Mouse (Mus musculus): Measurements from ENCODE around the gene Mafg. TPM values are rescaled to one million over a fixed set of nuclear protein-coding genes. Genes with fewer than 3 reads are reported as not detected.
A peak's percentile ranks its signal among the peaks of the same experiment; 100 is the strongest.

The Mafg gene
- polyA plus RNA-seq, 1 experiment from 2014 or later = 54.6 TPM

DNA sequence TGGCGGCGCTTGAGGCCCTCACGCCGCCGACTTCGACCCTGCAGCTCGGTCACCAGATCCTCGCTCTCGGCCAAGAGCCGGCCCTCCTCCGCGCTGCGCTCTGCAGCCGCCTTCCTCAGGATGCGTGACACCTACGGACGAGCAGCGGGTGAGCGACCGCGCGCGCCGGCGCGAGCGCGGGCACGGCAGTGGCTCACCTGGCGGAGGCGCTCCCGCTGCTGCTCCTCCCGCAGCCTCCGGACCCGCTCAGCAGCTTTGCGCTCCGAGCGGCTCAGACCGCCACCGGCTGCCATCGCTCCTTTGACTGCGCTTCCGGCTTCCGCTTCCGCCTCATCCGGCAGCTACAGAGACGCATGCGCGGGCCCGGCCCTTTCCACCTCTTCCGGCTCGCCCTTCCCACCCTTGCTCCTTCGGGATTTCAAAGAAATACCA is 8.7 kb downstream of the Mafg start:
- POLR2A ChIA-PET = interaction anchor here (0.8 to 1.6 kb wide), 2 partner anchors 9 to 135 kb away, joined by 3 to 5 read pairs; partner anchors contain the start of gene Mafg
- H3K27me3 ChIP-seq = no peaks in the 10 kb centered on the region
- in situ Hi-C loops (cut with MboI; ENCODE audit: low pct_unique_long_range_greater_than_20kb) = loop anchor here (5.0 kb wide), 1 partner anchor 88 kb away; the partner anchor contains the start of genes Cenpx and Lrrc45
- ATAC-seq (peak; percentile 47), DNase-seq (ENCODE audit: low read depth, low spot score) (no peak)
- no peak for TF ChIP-seq CTCF (IDR thresholded peaks at IDR 0.05)
- CTCF ChIA-PET = interaction anchor here (1.0 to 1.8 kb wide), 3 partner anchors 19 to 101 kb away, joined by 3 to 10 read pairs (median 3); partner anchors contain the start of gene Pycr1

DNA sequence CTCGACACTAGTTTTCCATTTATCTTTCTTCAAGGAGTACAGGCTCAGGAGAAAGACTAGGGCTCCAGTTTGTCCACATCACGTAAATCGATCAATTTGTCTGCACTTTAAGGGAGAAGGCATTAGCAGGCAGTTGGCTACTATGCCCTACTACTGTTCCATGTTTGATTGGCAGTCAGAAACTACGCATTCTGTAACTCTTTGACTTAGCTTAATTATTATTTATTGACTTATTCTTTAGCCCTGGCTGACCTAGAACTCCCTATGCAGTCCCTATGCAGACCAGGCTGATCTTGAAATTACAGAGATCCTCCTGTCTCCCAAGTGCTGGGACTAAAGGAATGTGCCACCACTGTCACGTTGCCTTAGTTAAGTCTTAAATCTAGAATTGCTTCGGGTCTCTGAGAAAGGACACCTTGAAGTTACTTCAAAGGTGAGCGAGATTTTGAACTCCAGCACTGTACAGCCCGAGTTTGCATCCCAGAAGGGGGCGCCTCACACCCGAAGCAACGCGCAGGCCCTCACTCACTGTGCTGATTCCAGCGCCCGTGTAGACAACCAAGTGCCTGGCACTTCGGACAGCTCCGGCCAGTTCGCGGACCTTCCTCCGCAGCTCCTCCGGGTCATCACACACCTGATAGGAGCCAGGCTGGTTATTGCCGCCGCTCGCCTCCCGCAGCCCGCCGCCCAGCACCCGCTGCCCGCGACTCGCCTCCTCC is 9.3 kb downstream of the Mafg start:
- no peaks in the 10 kb centered on the region for H3K27me3 ChIP-seq
- no peak for DNase-seq (ENCODE audit: low read depth, low spot score)
- ChIA-PET CTCF (interaction anchor here (0.6 to 1.8 kb wide), 6 partner anchors 9 to 152 kb away, joined by 3 to 10 read pairs (median 3); partner anchors contain the start of genes Cenpx, Lrrc45, Mafg and Pycr1), POLR2A (interaction anchor here (0.7 to 1.6 kb wide), 4 partner anchors 9 to 134 kb away, joined by 3 to 5 read pairs (median 4); partner anchors contain the start of gene Mafg)
- no peak for TF ChIP-seq CTCF (IDR thresholded peaks at IDR 0.05)
- peak; percentile 74 for ATAC-seq
- in situ Hi-C loops (cut with MboI; ENCODE audit: low pct_unique_long_range_greater_than_20kb) = no loop called here

DNA sequence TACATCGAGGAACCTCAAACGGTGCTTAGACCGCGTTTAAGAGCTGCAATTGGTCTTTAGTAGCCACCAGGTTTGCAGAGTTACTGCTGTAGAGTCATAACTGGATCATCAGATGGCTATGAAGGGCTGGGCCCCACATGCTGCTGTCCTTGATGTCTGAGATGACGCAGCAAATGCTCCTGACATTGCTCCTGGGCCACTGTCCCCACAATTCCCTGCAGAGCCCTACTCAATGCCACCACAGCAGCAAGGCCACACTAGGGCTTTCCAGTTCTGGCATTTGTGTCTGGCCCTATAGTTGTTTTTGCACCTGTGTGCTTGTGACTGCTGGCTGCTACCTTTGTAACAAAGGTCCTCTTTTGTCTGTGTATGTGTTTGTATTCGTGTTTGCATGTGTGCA is 10.6 kb downstream of the Mafg start:
- H3K27me3 ChIP-seq = no peaks in the 10 kb centered on the region
- no peak for DNase-seq (ENCODE audit: low read depth, low spot score)
- in situ Hi-C loops (cut with MboI; ENCODE audit: low pct_unique_long_range_greater_than_20kb) = no loop called here
- ATAC-seq = no peak
- no peak for TF ChIP-seq CTCF (IDR thresholded peaks at IDR 0.05)
- ChIA-PET POLR2A (interaction anchor here (0.9 to 1.5 kb wide), 2 partner anchors 38 to 163 kb away, joined by 3 to 4 read pairs; no protein-coding TSS in a partner anchor), CTCF (interaction anchor here (1.3 to 1.4 kb wide), 2 partner anchors 40 to 154 kb away, joined by 3 to 4 read pairs; no protein-coding TSS in a partner anchor)

DNA sequence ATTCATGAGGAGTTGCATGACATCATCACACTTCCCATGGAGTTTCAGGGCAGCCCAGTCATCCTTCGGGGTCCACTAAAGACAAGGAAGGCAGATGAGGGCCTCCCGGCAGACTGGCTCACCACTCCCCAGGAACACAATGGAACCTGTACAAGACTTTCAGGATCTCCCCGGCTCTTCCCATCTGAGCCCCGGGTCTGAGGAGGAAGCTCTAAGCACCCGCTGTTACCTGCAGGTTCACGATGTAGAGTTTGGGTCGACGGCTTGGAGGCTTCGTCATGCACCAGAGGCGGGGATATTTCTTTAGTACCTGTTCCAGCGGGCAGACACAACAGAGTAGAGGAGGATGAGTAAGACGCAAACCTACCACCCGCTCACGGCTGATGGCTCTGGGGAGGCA is 13.2 kb downstream of the Mafg start:
- CTCF ChIA-PET = no interaction called here
- DNase-seq (ENCODE audit: low read depth, low spot score) = no peak
- H3K27me3 ChIP-seq = no peaks in the 10 kb centered on the region
- POLR2A ChIA-PET = no interaction called here
- in situ Hi-C loops (cut with MboI; ENCODE audit: low pct_unique_long_range_greater_than_20kb) = no loop called here
- ATAC-seq = no peak
- TF ChIP-seq CTCF (IDR thresholded peaks at IDR 0.05) = no peak

DNA sequence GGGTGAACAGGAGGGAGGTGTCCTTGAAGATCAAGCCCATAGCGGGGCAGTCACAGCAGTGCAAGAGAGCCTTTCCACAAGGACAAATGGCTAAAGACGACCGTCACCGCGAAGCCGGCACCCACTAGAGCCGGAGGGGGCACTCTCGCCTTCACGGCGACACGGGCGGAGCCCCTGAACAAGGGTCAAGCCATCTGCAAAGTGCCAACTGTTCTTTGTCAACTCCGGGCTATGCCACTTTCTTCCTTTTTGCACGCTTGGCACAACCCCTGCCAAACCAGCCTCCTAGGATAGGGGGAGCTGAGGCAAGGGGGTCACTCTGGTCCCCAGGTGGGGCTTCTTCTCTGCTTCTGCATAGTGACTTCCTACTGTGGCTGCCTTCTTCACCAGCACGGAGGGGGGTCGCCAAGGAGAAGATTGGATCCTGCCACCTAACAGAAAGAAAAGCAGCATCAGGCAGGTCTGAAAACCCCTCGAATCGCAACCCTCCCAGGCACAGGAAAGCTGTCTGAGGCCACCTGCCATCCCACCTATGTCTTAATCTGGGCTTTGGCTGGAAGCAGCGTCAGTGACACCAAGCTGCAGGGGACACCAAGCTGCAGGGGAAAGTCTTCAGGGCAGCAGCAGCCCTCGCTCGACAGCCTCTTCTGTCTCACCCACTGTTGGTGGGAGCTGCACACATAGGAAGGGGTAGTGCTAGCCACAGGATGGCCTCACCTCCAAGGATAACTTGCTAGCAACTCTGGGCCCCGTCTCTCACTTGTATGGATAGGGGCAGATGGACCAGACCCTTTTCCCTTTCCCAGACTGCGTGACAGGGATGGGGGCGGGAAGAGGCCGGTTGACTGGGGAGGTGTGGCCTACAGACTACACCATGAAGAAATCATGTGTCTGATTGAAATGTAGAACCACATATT is 14.5 kb downstream of the Mafg start:
- no peak for TF ChIP-seq CTCF (IDR thresholded peaks at IDR 0.05)
- DNase-seq (ENCODE audit: low read depth, low spot score) (no peak), ATAC-seq (no peak)
- in situ Hi-C loops (cut with MboI; ENCODE audit: low pct_unique_long_range_greater_than_20kb) = no loop called here
- H3K27me3 ChIP-seq = no peaks in the 10 kb centered on the region
- POLR2A ChIA-PET = interaction anchor here (0.6 kb wide), 2 partner anchors 66 to 151 kb away, joined by 3 to 4 read pairs; no protein-coding TSS in a partner anchor
- CTCF ChIA-PET = no interaction called here

DNA sequence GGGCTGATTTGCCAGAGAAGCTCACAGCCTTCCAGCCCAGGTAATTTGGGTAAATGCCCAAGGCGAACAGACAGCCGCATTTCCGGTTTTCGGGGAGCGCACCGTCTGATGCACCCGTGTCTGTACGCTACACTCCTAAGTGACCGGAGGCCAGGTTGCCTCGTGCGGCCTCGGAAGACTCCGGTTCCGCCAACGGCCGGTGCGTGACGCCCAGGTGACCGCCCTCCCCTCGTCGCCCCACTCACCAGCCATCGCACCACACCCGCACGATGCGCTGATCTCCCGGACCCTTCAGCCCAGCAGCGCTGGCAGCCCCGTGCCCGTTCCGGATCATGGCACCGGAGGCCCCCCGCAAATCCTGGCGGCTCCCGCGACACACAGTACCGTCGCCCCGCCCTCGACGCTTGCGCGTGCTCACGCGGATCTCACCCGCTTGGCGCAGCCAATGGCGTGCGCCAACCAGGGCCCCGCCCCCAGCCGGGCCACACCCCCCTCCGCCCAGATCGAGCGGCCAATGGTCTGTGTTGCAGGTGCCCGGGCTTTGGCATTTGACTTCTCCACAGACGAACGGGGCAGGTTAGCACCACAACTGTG is 15.8 kb downstream of the Mafg start, which contains the start of gene Pcyt2:
Pcyt2 (minus strand) TSS at position 418 of the 594 bp plus-strand sequence.
- TF ChIP-seq CTCF (IDR thresholded peaks at IDR 0.05) = no peak
- POLR2A ChIA-PET = interaction anchor here (0.8 kb wide), 1 partner anchor 35 kb away, joined by 3 read pairs; no protein-coding TSS in a partner anchor
- in situ Hi-C loops (cut with MboI; ENCODE audit: low pct_unique_long_range_greater_than_20kb) = no loop called here
- ATAC-seq (peak; percentile 78), DNase-seq (ENCODE audit: low read depth, low spot score) (no peak)
- no peaks in the 10 kb centered on the region for H3K27me3 ChIP-seq
- CTCF ChIA-PET = interaction anchor here (1.5 kb wide), 1 partner anchor 35 kb away, joined by 3 read pairs; no protein-coding TSS in a partner anchor

DNA sequence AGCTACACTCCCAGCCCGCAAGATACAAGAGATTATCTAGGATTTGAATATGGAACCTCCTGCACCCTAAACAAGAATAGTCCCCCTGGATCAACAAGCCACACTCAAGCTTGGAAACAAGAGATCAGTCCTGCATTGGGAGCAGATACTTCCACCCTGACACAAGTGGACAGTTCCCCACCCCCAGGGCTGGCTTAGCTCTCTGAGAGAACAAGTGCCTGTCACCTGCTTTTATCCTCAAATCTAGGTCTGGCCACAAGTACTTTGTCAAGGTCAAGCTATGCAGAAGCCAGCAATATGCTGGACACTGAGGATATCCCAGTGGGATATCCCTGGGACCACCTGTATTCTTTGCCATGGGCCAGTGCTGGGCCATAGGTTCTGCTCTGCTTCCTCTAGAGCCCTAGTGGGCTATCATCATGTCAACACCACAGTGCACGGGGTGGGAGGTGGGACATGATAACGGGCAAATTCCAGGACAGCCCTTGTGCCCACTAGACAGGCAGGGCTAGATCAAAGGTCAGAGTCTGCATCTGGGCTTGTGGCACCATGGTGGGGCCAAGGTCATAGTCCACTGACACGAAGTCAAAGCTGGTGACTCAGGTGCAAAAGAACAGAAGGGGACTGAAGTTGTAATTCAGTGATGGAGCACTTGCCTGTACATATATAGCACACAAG is 16.6 kb downstream of the Mafg start:
- no peak for DNase-seq (ENCODE audit: low read depth, low spot score)

DNA sequence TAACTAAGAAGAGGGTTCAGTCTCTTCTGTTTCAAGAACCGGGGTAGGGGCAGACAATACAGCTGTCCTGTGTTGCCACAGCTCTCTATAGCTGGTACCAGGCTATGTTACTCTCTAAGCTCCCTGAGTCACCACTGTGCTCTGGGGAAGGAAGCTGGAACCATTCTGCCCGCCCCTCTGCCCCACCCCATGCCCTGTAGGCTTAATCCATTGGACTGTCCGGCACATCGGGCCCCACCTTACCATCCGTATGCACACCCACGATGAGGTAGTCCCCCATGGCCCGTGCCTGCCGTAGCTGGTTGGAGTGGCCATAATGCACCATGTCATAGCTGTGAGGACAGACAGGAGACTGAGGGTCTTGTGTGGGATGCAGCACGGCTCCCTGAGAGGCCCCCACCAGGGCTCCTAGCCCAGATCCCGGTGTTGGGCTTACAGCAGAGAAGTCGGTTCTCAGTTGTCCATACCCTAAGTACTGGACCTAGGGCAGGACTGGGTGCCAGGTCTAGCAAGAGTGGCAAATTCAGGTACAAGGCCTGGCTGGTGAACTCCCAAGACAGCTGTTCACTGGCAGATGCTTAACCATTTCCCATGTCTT is 17.7 kb downstream of the Mafg start:
- TF ChIP-seq CTCF (IDR thresholded peaks at IDR 0.05) = no peak

More for the DNA sequence above, 16.6 kb downstream of the Mafg start:
- CTCF ChIA-PET = interaction anchor here (1.2 to 1.5 kb wide), 3 partner anchors 14 to 159 kb away, joined by 3 to 5 read pairs (median 4); no protein-coding TSS in a partner anchor
- in situ Hi-C loops (cut with MboI; ENCODE audit: low pct_unique_long_range_greater_than_20kb) = no loop called here
- TF ChIP-seq CTCF (IDR thresholded peaks at IDR 0.05) = no peak
- POLR2A ChIA-PET = interaction anchor here (0.8 to 1.5 kb wide), 5 partner anchors 16 to 179 kb away, joined by 3 read pairs; partner anchors contain the start of gene Mafg
- H3K27me3 ChIP-seq = no peaks in the 10 kb centered on the region
- no peak for ATAC-seq

DNA sequence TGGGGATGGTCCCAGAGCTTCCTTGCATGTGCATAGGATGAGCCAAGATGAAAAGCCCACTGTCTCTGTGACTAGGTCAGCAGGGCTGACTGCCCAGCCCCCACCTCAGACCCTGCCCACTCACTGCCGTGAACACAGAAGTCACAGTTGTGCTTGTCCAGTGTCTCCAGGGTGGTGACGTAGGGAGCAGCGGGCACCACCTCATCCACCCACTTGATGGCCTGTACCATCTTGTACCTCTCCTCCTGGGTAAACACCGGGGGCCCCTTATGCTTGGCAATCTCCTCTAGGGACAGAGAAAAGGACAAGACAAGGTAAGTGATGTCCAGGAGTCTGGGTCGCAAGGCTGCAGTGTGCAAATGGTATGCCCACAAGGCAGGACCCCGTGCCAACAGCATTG is 18.2 kb downstream of the Mafg start:
- CTCF ChIA-PET = interaction anchor here (1.3 kb wide), 1 partner anchor 15 kb away, joined by 4 read pairs; no protein-coding TSS in a partner anchor
- POLR2A ChIA-PET = interaction anchor here (1.5 kb wide), 1 partner anchor 35 kb away, joined by 3 read pairs; no protein-coding TSS in a partner anchor
- ATAC-seq (no peak), DNase-seq (ENCODE audit: low read depth, low spot score) (no peak)
- in situ Hi-C loops (cut with MboI; ENCODE audit: low pct_unique_long_range_greater_than_20kb) = no loop called here
- H3K27me3 ChIP-seq = no peaks in the 10 kb centered on the region
- no peak for TF ChIP-seq CTCF (IDR thresholded peaks at IDR 0.05)

More for the DNA sequence above, 17.7 kb downstream of the Mafg start:
- ChIA-PET POLR2A (interaction anchor here (0.6 to 1.5 kb wide), 4 partner anchors 17 to 180 kb away, joined by 3 read pairs; partner anchors contain the start of gene Mafg), CTCF (interaction anchor here (1.2 to 1.3 kb wide), 2 partner anchors 15 to 161 kb away, joined by 4 to 5 read pairs; no protein-coding TSS in a partner anchor)
- no peaks in the 10 kb centered on the region for H3K27me3 ChIP-seq
- in situ Hi-C loops (cut with MboI; ENCODE audit: low pct_unique_long_range_greater_than_20kb) = no loop called here
- DNase-seq (ENCODE audit: low read depth, low spot score) = no peak
- ATAC-seq = no peak

All from Patski (cell line).